In the genomic region with DNA sequence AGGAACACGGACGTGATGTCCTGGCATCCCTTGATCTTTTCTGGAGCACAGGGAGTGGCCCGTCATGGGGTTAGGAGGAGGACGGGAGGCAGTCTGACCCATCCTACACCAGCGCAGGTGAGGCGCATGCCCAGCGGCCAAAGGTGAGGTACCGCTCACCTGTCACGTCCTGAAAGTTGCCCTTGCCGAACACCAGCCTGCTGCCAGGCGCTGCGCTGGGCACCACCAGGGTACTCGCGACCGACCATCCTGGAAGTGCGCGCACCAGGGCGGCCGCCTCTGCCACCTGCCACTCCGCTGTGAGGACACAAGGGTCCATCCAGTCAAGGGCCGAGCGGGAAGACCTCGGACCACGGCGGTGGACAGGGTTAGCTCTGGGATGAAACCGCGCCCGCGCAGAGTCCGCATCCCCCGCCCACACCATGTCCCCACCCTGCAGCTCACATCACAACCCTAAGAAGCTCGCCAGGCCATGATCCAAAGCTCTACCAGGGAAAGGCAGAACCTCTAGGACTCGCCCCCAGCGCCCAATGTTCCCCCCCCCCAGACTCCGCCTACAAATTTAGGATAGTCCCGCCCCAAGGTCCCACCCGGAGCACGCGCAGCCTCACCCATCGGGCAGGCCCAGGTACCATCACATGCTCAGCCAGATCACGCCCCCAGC, we compare ENCODE assay signal across 8 mouse cellular contexts. TPM values are rescaled to one million over a fixed set of nuclear protein-coding genes. Genes with fewer than 3 reads are reported as not detected.
DNase-seq lines count a peak whose midpoint lies in the region; ATAC-seq and TF ChIP-seq lines count a peak whose summit lies in the region.

No protein-coding gene starts in this region.

- TF ChIP-seq CTCF in thymus, adult 2 months (IDR thresholded peaks at IDR 0.05; ENCODE audit: borderline replicate concordance, control insufficient read depth, extremely low read depth, insufficient read depth, low read length, poor library complexity), result no peak
- TF ChIP-seq CTCF in heart, postnatal 0 days (IDR thresholded peaks at IDR 0.05; ENCODE audit: low read depth), result no peak

- peaks cover 17% of the 10 kb centered on the region for H3K4me1 ChIP-seq in thymus, adult 2 months (replicated peaks; ENCODE audit: control insufficient read depth, insufficient read depth, low read length)
- peaks cover 15% of the 10 kb centered on the region for H3K4me1 ChIP-seq in heart, postnatal 0 days (ENCODE audit: control insufficient read depth, insufficient read depth)
- peaks cover 10% of the 10 kb centered on the region; the same call in 1 of the 2 replicates for H3K4me1 ChIP-seq in neural tube, embryonic 14.5 days (ENCODE audit: control insufficient read depth, insufficient read depth, low read length)

- H3K9ac ChIP-seq in heart, postnatal 0 days (replicated peaks; ENCODE audit: low read depth, low read length), result peak overlapping the region; percentile 84
- peak overlapping the region; percentile 76 for H3K9ac ChIP-seq in neural tube, embryonic 14.5 days (replicated peaks; ENCODE audit: low read depth, low read length)

- WGBS in thymus, adult 2 months, result 44% methylated on average over 41 of the region's 41 CpGs
- 21% methylated on average over 41 of the region's 41 CpGs for WGBS in heart, postnatal 0 days
- 19% methylated on average over 39 of the region's 41 CpGs for WGBS in neural tube, embryonic 14.5 days

- peak; percentile 34 to 39 for DNase-seq in frontal cortex, adult 2 months (ENCODE audit: extremely low spot score in 1 of 2, low spot score in 1 of 2)
- peak; percentile 38 for DNase-seq in thymus, adult 2 months
- no peak for DNase-seq in thymus, postnatal 0 days (ENCODE audit: low spot score)
- peak; percentile 24 for DNase-seq in heart, postnatal 0 days (ENCODE audit: low spot score)
- peak; percentile 28 to 35 for DNase-seq in left cerebral cortex, postnatal 25 days (ENCODE audit: low spot score in 2 of 2)

- H3K27ac ChIP-seq in thymus, adult 2 months (ENCODE audit: control insufficient read depth, insufficient read depth, low read length), result peak overlapping the region; percentile 50
- H3K27ac ChIP-seq in heart, postnatal 0 days (ENCODE audit: low read depth), result peak overlapping the region; percentile 98
- peak overlapping the region; percentile 94 for H3K27ac ChIP-seq in neural tube, embryonic 14.5 days (ENCODE audit: low read depth, low read length)

- peaks cover 3% of the 10 kb centered on the region; the same call in 1 of the 2 replicates for H3K36me3 ChIP-seq in thymus, adult 2 months (ENCODE audit: control insufficient read depth, insufficient read depth, low read length)
- peaks cover 38% of the 10 kb centered on the region for H3K36me3 ChIP-seq in heart, postnatal 0 days (replicated peaks; ENCODE audit: control insufficient read depth, insufficient read depth, low read length)
- H3K36me3 ChIP-seq in neural tube, embryonic 14.5 days (ENCODE audit: control insufficient read depth, insufficient read depth, low read length), result peaks cover 28% of the 10 kb centered on the region

- intact Hi-C loops in left cerebral cortex, postnatal 25 days (cut with DNase I), result loop anchor here (1.0 kb wide), 1 partner anchor 550 kb away; no protein-coding TSS in a partner anchor

- peak overlapping the region; percentile 83 for H3K4me2 ChIP-seq in heart, postnatal 0 days (ENCODE audit: low read depth, low read length)
- H3K4me2 ChIP-seq in neural tube, embryonic 14.5 days (ENCODE audit: low read depth, low read length), result peak overlapping the region; percentile 88

- H3K9me3 ChIP-seq in heart, postnatal 0 days (replicated peaks; ENCODE audit: control insufficient read depth, low read length), result no peaks in the 10 kb centered on the region
- no peaks in the 10 kb centered on the region for H3K9me3 ChIP-seq in neural tube, embryonic 14.5 days (ENCODE audit: control insufficient read depth, low read length)

- H3K27me3 ChIP-seq in thymus, adult 2 months (ENCODE audit: control insufficient read depth, insufficient read depth, low read length), result no peaks in the 10 kb centered on the region
- no peaks in the 10 kb centered on the region for H3K27me3 ChIP-seq in heart, postnatal 0 days (ENCODE audit: control insufficient read depth, insufficient read depth, low read length)
- H3K27me3 ChIP-seq in neural tube, embryonic 14.5 days (ENCODE audit: control insufficient read depth, insufficient read depth, low read length), result no peaks in the 10 kb centered on the region

- no peak for TF ChIP-seq POLR2A in thymus, adult 2 months (IDR thresholded peaks at IDR 0.05; ENCODE audit: control insufficient read depth, extremely low read depth, insufficient read depth, low read length, poor library complexity)

- TF ChIP-seq EP300 in heart, postnatal 0 days (IDR thresholded peaks at IDR 0.05; ENCODE audit: low read depth), result no peak

- no peak for ATAC-seq in frontal cortex, adult (ENCODE audit: low TSS enrichment)
- ATAC-seq in heart, postnatal 0 days (ENCODE audit: insufficient read depth, low read depth), result no peak; the same call in none of the 2 replicates
- peak; percentile 8; the same call in 1 of the 2 replicates for ATAC-seq in neural tube, embryonic 14.5 days (ENCODE audit: low read depth)
- ATAC-seq in megakaryocyte progenitor cell, adult 5-6 weeks (replicated peaks; ENCODE audit: poor library complexity), result no peak

- peak overlapping the region; percentile 93 for H3K4me3 ChIP-seq in thymus, adult 2 months (ENCODE audit: control insufficient read depth, insufficient read depth, low read length)
- peak overlapping the region; percentile 90 for H3K4me3 ChIP-seq in heart, postnatal 0 days (ENCODE audit: low read depth, low read length)
- peak overlapping the region; percentile 75 for H3K4me3 ChIP-seq in neural tube, embryonic 14.5 days (ENCODE audit: low read depth, low read length)

RNA-seq across cellular contexts. Expression of a gene that starts 1.0 kb away (rescaled TPM):
- polyA plus RNA-seq in frontal cortex, adult 2 months (2012; rRNA removed), result 151 and 156 TPM in 2 replicates
- polyA plus RNA-seq in thymus, adult 2 months (2012; rRNA removed), result 260 and 301 TPM in 2 replicates
- 32.0 and 36.8 TPM in 2 replicates for polyA plus RNA-seq in thymus, postnatal 0 days (2015; fragmentation: Nextera tagmentation; extraction: Ambion mirVana)
- total RNA-seq in heart, postnatal 0 days (2014; rRNA removed; ENCODE audit: low replicate concordance), result 29.8 and 32.3 TPM in 2 replicates
- 13.9 and 14.2 TPM in 2 replicates for polyA plus RNA-seq in heart, postnatal 0 days (2015; fragmentation: Nextera tagmentation; extraction: Ambion mirVana)
- 10 to 100 TPM; 80.5 to 95.6 TPM for total RNA-seq in left cerebral cortex, postnatal 25 days (2021)
- 57.3 and 61.5 TPM in 2 replicates for polyA plus RNA-seq in neural tube, embryonic 14.5 days (2014; fragmentation: Nextera tagmentation; extraction: Ambion mirVana)
- 12.0 and 12.7 TPM in 2 replicates for total RNA-seq in megakaryocyte progenitor cell, adult 5-6 weeks (2015)
- 17.3 and 19.8 TPM in 2 replicates for total RNA-seq in megakaryocyte progenitor cell, adult 5-6 weeks (2017)

RNA-seq across cellular contexts. Expression of a gene that starts 2.9 kb away (rescaled TPM):
- 6.9 and 8.6 TPM in 2 replicates for polyA plus RNA-seq in frontal cortex, adult 2 months (2012; rRNA removed)
- polyA plus RNA-seq in thymus, adult 2 months (2012; rRNA removed), result 0.73 and 0.80 TPM in 2 replicates
- 4.9 and 5.8 TPM in 2 replicates for polyA plus RNA-seq in thymus, postnatal 0 days (2015; fragmentation: Nextera tagmentation; extraction: Ambion mirVana)
- total RNA-seq in heart, postnatal 0 days (2014; rRNA removed; ENCODE audit: low replicate concordance), result 0.50 and 3.3 TPM in 2 replicates
- 2.1 and 2.4 TPM in 2 replicates for polyA plus RNA-seq in heart, postnatal 0 days (2015; fragmentation: Nextera tagmentation; extraction: Ambion mirVana)
- total RNA-seq in left cerebral cortex, postnatal 25 days (2021), result 10 to 100 TPM; 17.4 to 18.6 TPM
- 12.2 and 17.1 TPM in 2 replicates for polyA plus RNA-seq in neural tube, embryonic 14.5 days (2014; fragmentation: Nextera tagmentation; extraction: Ambion mirVana)
- 4.3 and 6.7 TPM in 2 replicates for total RNA-seq in megakaryocyte progenitor cell, adult 5-6 weeks (2015)
- total RNA-seq in megakaryocyte progenitor cell, adult 5-6 weeks (2017), result 7.3 and 11.1 TPM in 2 replicates

RNA-seq across cellular contexts. Expression of a gene that starts 7.3 kb away (rescaled TPM):
- 14.3 and 17.5 TPM in 2 replicates for polyA plus RNA-seq in frontal cortex, adult 2 months (2012; rRNA removed)
- 3.9 and 5.0 TPM in 2 replicates for polyA plus RNA-seq in thymus, adult 2 months (2012; rRNA removed)
- 3.3 and 3.5 TPM in 2 replicates for polyA plus RNA-seq in thymus, postnatal 0 days (2015; fragmentation: Nextera tagmentation; extraction: Ambion mirVana)
- not detected in 2 replicates for total RNA-seq in heart, postnatal 0 days (2014; rRNA removed; ENCODE audit: low replicate concordance)
- polyA plus RNA-seq in heart, postnatal 0 days (2015; fragmentation: Nextera tagmentation; extraction: Ambion mirVana), result 0.26 and 0.29 TPM in 2 replicates
- total RNA-seq in left cerebral cortex, postnatal 25 days (2021), result 10 to 100 TPM in 1 of 2 experiments, 1 to 10 TPM in 1; 9.6 to 12.8 TPM
- polyA plus RNA-seq in neural tube, embryonic 14.5 days (2014; fragmentation: Nextera tagmentation; extraction: Ambion mirVana), result 2.0 and 2.7 TPM in 2 replicates
- not detected in 2 replicates for total RNA-seq in megakaryocyte progenitor cell, adult 5-6 weeks (2015)
- total RNA-seq in megakaryocyte progenitor cell, adult 5-6 weeks (2017), result 0.17 TPM in 1 of 2 replicates, not detected in the other

RNA-seq across cellular contexts. Expression of a gene that starts 12.8 kb away (rescaled TPM):
- 0.90 and 1.2 TPM in 2 replicates for polyA plus RNA-seq in frontal cortex, adult 2 months (2012; rRNA removed)
- polyA plus RNA-seq in thymus, adult 2 months (2012; rRNA removed), result 0.30 and 0.31 TPM in 2 replicates
- polyA plus RNA-seq in thymus, postnatal 0 days (2015; fragmentation: Nextera tagmentation; extraction: Ambion mirVana), result 2.3 and 2.8 TPM in 2 replicates
- total RNA-seq in heart, postnatal 0 days (2014; rRNA removed; ENCODE audit: low replicate concordance), result 2.3 TPM in 1 of 2 replicates, not detected in the other
- polyA plus RNA-seq in heart, postnatal 0 days (2015; fragmentation: Nextera tagmentation; extraction: Ambion mirVana), result 0.03 and 0.05 TPM in 2 replicates
- total RNA-seq in left cerebral cortex, postnatal 25 days (2021), result under 1 TPM; 0.25 to 0.53 TPM
- 0.33 and 0.50 TPM in 2 replicates for polyA plus RNA-seq in neural tube, embryonic 14.5 days (2014; fragmentation: Nextera tagmentation; extraction: Ambion mirVana)
- 1.7 and 3.0 TPM in 2 replicates for total RNA-seq in megakaryocyte progenitor cell, adult 5-6 weeks (2015)
- total RNA-seq in megakaryocyte progenitor cell, adult 5-6 weeks (2017), result 1.2 and 1.6 TPM in 2 replicates

RNA-seq across cellular contexts. Expression of a gene that starts 28.6 kb away (rescaled TPM):
- polyA plus RNA-seq in frontal cortex, adult 2 months (2012; rRNA removed), result 78.1 and 83.8 TPM in 2 replicates
- 180 and 185 TPM in 2 replicates for polyA plus RNA-seq in thymus, adult 2 months (2012; rRNA removed)
- 75.1 and 82.2 TPM in 2 replicates for polyA plus RNA-seq in thymus, postnatal 0 days (2015; fragmentation: Nextera tagmentation; extraction: Ambion mirVana)
- total RNA-seq in heart, postnatal 0 days (2014; rRNA removed; ENCODE audit: low replicate concordance), result 32.3 and 56.0 TPM in 2 replicates
- polyA plus RNA-seq in heart, postnatal 0 days (2015; fragmentation: Nextera tagmentation; extraction: Ambion mirVana), result 17.3 and 19.7 TPM in 2 replicates
- 10 to 100 TPM; 51.3 to 54.7 TPM for total RNA-seq in left cerebral cortex, postnatal 25 days (2021)
- 101 and 108 TPM in 2 replicates for polyA plus RNA-seq in neural tube, embryonic 14.5 days (2014; fragmentation: Nextera tagmentation; extraction: Ambion mirVana)
- total RNA-seq in megakaryocyte progenitor cell, adult 5-6 weeks (2015), result 29.1 and 34.6 TPM in 2 replicates
- 43.9 and 57.1 TPM in 2 replicates for total RNA-seq in megakaryocyte progenitor cell, adult 5-6 weeks (2017)
